Mouse (Mus musculus): ENCODE measurements at regions not wholly inside any gene's neighbourhood (a gene's known extent, or its start where the extent isn't known, plus 50 kb on each side); places are given as distances from the start of the nearest gene placed in this dataset.

GRCm38 (mm10) chr19:15851622-15852021 is 95.5 kb downstream of the Psat1 start:
- Histone ChIP-seq H3K4me1 (replicated peaks; ENCODE audit: control insufficient read depth, insufficient read depth, low read length) (no peaks in the 10 kb centered on the region; the same call in 1 of the 2 replicates), H3K36me3 (ENCODE audit: control insufficient read depth, insufficient read depth, low read length) (no peaks in the 10 kb centered on the region), H3K4me3 (ENCODE audit: low read depth, low read length) (no peak overlapping the region), H3K27me3 (replicated peaks; ENCODE audit: control insufficient read depth, insufficient read depth, low read length) (no peaks in the 10 kb centered on the region), H3K4me2 (no peak overlapping the region), H3K9ac (ENCODE audit: low read depth, low read length) (no peak overlapping the region), H3K27ac (ENCODE audit: low read depth, low read length) (no peak overlapping the region), H3K9me3 (ENCODE audit: control insufficient read depth, low read length) (no peaks in the 10 kb centered on the region)
- no peak for DNase-seq (ENCODE audit: low spot score)
- whole genome bisulfite sequencing = 89% methylated on average over 3 of the region's 3 CpGs
- no peak for ATAC-seq (replicated peaks; ENCODE audit: low FRiP score)

- Histone ChIP-seq H3K4me1 (replicated peaks; ENCODE audit: control insufficient read depth, insufficient read depth, low read length) (no peaks in the 10 kb centered on the region; the same call in 1 of the 2 replicates), H3K4me3 (ENCODE audit: low read depth, low read length) (no peak overlapping the region), H3K27me3 (replicated peaks; ENCODE audit: control insufficient read depth, insufficient read depth, low read length) (no peaks in the 10 kb centered on the region), H3K9me3 (ENCODE audit: control insufficient read depth, low read length) (no peaks in the 10 kb centered on the region), H3K4me2 (no peak overlapping the region), H3K27ac (ENCODE audit: low read depth, low read length) (no peak overlapping the region), H3K36me3 (ENCODE audit: control insufficient read depth, insufficient read depth, low read length) (no peaks in the 10 kb centered on the region), H3K9ac (ENCODE audit: low read depth, low read length) (no peak overlapping the region)
- ATAC-seq (replicated peaks; ENCODE audit: low FRiP score) (no peak), DNase-seq (ENCODE audit: low spot score) (no peak)
- WGBS = 45% methylated on average over 2 of the region's 2 CpGs
Measured at GRCm38 (mm10) chr19:15850722-15851121, 96.4 kb downstream of the Psat1 start.

- Histone ChIP-seq H3K36me3 (ENCODE audit: control insufficient read depth, insufficient read depth, low read length) (no peaks in the 10 kb centered on the region), H3K9me3 (ENCODE audit: control insufficient read depth, low read length) (no peaks in the 10 kb centered on the region), H3K4me2 (no peak overlapping the region), H3K27ac (ENCODE audit: low read depth, low read length) (no peak overlapping the region), H3K9ac (ENCODE audit: low read depth, low read length) (no peak overlapping the region), H3K4me1 (replicated peaks; ENCODE audit: control insufficient read depth, insufficient read depth, low read length) (no peaks in the 10 kb centered on the region; the same call in 1 of the 2 replicates), H3K4me3 (ENCODE audit: low read depth, low read length) (no peak overlapping the region), H3K27me3 (replicated peaks; ENCODE audit: control insufficient read depth, insufficient read depth, low read length) (no peaks in the 10 kb centered on the region)
- WGBS = 47% methylated on average over 4 of the region's 4 CpGs
- ATAC-seq (replicated peaks; ENCODE audit: low FRiP score) (no peak), DNase-seq (ENCODE audit: low spot score) (no peak)
Measured at GRCm38 (mm10) chr19:15849235-15849634, 97.9 kb downstream of the Psat1 start.

- Histone ChIP-seq H3K27ac (ENCODE audit: low read depth, low read length) (no peak overlapping the region), H3K4me2 (no peak overlapping the region), H3K4me1 (replicated peaks; ENCODE audit: control insufficient read depth, insufficient read depth, low read length) (peaks cover 18% of the 10 kb centered on the region; the same call in 1 of the 2 replicates), H3K9me3 (ENCODE audit: control insufficient read depth, low read length) (no peaks in the 10 kb centered on the region), H3K4me3 (ENCODE audit: low read depth, low read length) (no peak overlapping the region), H3K36me3 (ENCODE audit: control insufficient read depth, insufficient read depth, low read length) (no peaks in the 10 kb centered on the region), H3K27me3 (replicated peaks; ENCODE audit: control insufficient read depth, insufficient read depth, low read length) (no peaks in the 10 kb centered on the region), H3K9ac (ENCODE audit: low read depth, low read length) (no peak overlapping the region)
- ATAC-seq (replicated peaks; ENCODE audit: low FRiP score) (no peak), DNase-seq (ENCODE audit: low spot score) (no peak)
- 48% methylated on average over 5 of the region's 5 CpGs for WGBS
Measured at GRCm38 (mm10) chr19:15838327-15838726, 108.8 kb downstream of the Psat1 start.

GRCm38 (mm10) chr19:15837715-15838175 is 109.4 kb downstream of the Psat1 start:
- no peak for DNase-seq (ENCODE audit: low spot score)
- peak overlapping the region; percentile 34 for H3K4me2 ChIP-seq

GRCm38 (mm10) chr19:15836956-15837714 is 110.0 kb downstream of the Psat1 start:
- WGBS = 12% methylated on average over 7 of the region's 7 CpGs
- H3K4me1 ChIP-seq (replicated peaks; ENCODE audit: control insufficient read depth, insufficient read depth, low read length) = peaks cover 18% of the 10 kb centered on the region; the same call in 1 of the 2 replicates
- ATAC-seq (replicated peaks; ENCODE audit: low FRiP score) (0 out of 2 replicates have a peak, but pooled peaks have one; percentile 36), DNase-seq (ENCODE audit: low spot score) (no peak)
- peak overlapping the region; percentile 34 for H3K4me2 ChIP-seq
- no peak overlapping the region for H3K27ac ChIP-seq (ENCODE audit: low read depth, low read length)
- H3K36me3 ChIP-seq (ENCODE audit: control insufficient read depth, insufficient read depth, low read length) = no peaks in the 10 kb centered on the region
- H3K27me3 ChIP-seq (replicated peaks; ENCODE audit: control insufficient read depth, insufficient read depth, low read length) = no peaks in the 10 kb centered on the region
- H3K9ac ChIP-seq (ENCODE audit: low read depth, low read length) = no peak overlapping the region
- no peak overlapping the region for H3K4me3 ChIP-seq (ENCODE audit: low read depth, low read length)
- no peaks in the 10 kb centered on the region for H3K9me3 ChIP-seq (ENCODE audit: control insufficient read depth, low read length)

More at GRCm38 (mm10) chr19:15837715-15838175, 109.4 kb downstream of the Psat1 start:
- WGBS = 9% methylated on average over 1 of the region's 1 CpGs
- H3K4me3 ChIP-seq (ENCODE audit: low read depth, low read length) = no peak overlapping the region
- ATAC-seq (replicated peaks; ENCODE audit: low FRiP score) = peak; percentile 71
- H3K9me3 ChIP-seq (ENCODE audit: control insufficient read depth, low read length) = no peaks in the 10 kb centered on the region
- H3K36me3 ChIP-seq (ENCODE audit: control insufficient read depth, insufficient read depth, low read length) = no peaks in the 10 kb centered on the region
- H3K27ac ChIP-seq (ENCODE audit: low read depth, low read length) = no peak overlapping the region
- no peaks in the 10 kb centered on the region for H3K27me3 ChIP-seq (replicated peaks; ENCODE audit: control insufficient read depth, insufficient read depth, low read length)
- no peak overlapping the region for H3K9ac ChIP-seq (ENCODE audit: low read depth, low read length)
- peaks cover 18% of the 10 kb centered on the region; the same call in 1 of the 2 replicates for H3K4me1 ChIP-seq (replicated peaks; ENCODE audit: control insufficient read depth, insufficient read depth, low read length)

- WGBS = 39% methylated on average over 7 of the region's 7 CpGs
- Histone ChIP-seq H3K4me2 (no peak overlapping the region), H3K27me3 (replicated peaks; ENCODE audit: control insufficient read depth, insufficient read depth, low read length) (no peaks in the 10 kb centered on the region), H3K36me3 (ENCODE audit: control insufficient read depth, insufficient read depth, low read length) (no peaks in the 10 kb centered on the region), H3K9me3 (ENCODE audit: control insufficient read depth, low read length) (no peaks in the 10 kb centered on the region), H3K9ac (ENCODE audit: low read depth, low read length) (no peak overlapping the region), H3K27ac (ENCODE audit: low read depth, low read length) (no peak overlapping the region), H3K4me3 (ENCODE audit: low read depth, low read length) (no peak overlapping the region), H3K4me1 (replicated peaks; ENCODE audit: control insufficient read depth, insufficient read depth, low read length) (peaks cover 18% of the 10 kb centered on the region; the same call in 1 of the 2 replicates)
- ATAC-seq (replicated peaks; ENCODE audit: low FRiP score) = no peak
- DNase-seq (ENCODE audit: low spot score) = no peak
Measured at GRCm38 (mm10) chr19:15836201-15836955, 110.8 kb downstream of the Psat1 start.

GRCm38 (mm10) chr19:15830385-15830784 is 116.8 kb downstream of the Psat1 start:
- Histone ChIP-seq H3K36me3 (ENCODE audit: control insufficient read depth, insufficient read depth, low read length) (no peaks in the 10 kb centered on the region), H3K27me3 (replicated peaks; ENCODE audit: control insufficient read depth, insufficient read depth, low read length) (no peaks in the 10 kb centered on the region)

More at GRCm38 (mm10) chr19:15830385-15830784, 116.8 kb downstream of the Psat1 start:
- no peaks in the 10 kb centered on the region for H3K4me1 ChIP-seq (replicated peaks; ENCODE audit: control insufficient read depth, insufficient read depth, low read length)
- ATAC-seq (replicated peaks; ENCODE audit: low FRiP score) (no peak), DNase-seq (ENCODE audit: low spot score) (no peak)
- H3K4me2 ChIP-seq = no peak overlapping the region
- no peak overlapping the region for H3K27ac ChIP-seq (ENCODE audit: low read depth, low read length)
- H3K9ac ChIP-seq (ENCODE audit: low read depth, low read length) = no peak overlapping the region
- H3K4me3 ChIP-seq (ENCODE audit: low read depth, low read length) = no peak overlapping the region
- no peaks in the 10 kb centered on the region for H3K9me3 ChIP-seq (ENCODE audit: control insufficient read depth, low read length)

All from liver, embryonic 11.5 days (tissue).